Comparison of ENCODE assay signal across 9 mouse cellular contexts in genomic region chr5:136500307-136500871, GRCm38 (mm10).
A peak's percentile ranks its signal among the peaks of the same experiment; 100 is the strongest.
DNase-seq lines count a peak whose midpoint lies in the region; ATAC-seq lines count a peak whose summit lies in the region.
"Had no signal": no experiment of that assay in that cellular context is flagged by ENCODE, and none has a peak within 500 bp of the region (broad histone marks: within the 10 kb centered on the region; RNA-seq: fewer than 3 reads in every experiment).

No protein-coding gene starts in this region.

- H3K27ac ChIP-seq in intestine, embryonic 15.5 days, result no peak overlapping the region
- no peak overlapping the region for H3K27ac ChIP-seq in intestine, embryonic 16.5 days (ENCODE audit: low read length)
- H3K27ac ChIP-seq in heart, embryonic 11.5 days (ENCODE audit: low read depth, low read length), result peak overlapping the region; percentile 70

- 36% methylated on average over 6 of the region's 6 CpGs for WGBS in intestine, embryonic 15.5 days
- WGBS in intestine, embryonic 16.5 days, result 33% methylated on average over 6 of the region's 6 CpGs
- WGBS in heart, embryonic 11.5 days (ENCODE audit: insufficient replicate concordance), result 35% methylated on average over 6 of the region's 6 CpGs

- DNase-seq in 3T3-L1 (ENCODE audit: low read depth, low spot score), result peak; percentile 83
- DNase-seq in Muller cell, postnatal 12 days (ENCODE audit: inconsistent ontology term), result peak; percentile 47
- DNase-seq in ovary, postnatal 10 days (ENCODE audit: low spot score), result no peak
- no peak for DNase-seq in spleen, adult 12 weeks (ENCODE audit: low spot score)
- DNase-seq in urinary bladder, adult 18-20 months (ENCODE audit: low spot score in 2 of 2), result no peak
- DNase-seq: lung, adult 18-20 months had no signal

- peak; percentile 36; the same call in 1 of the 2 replicates for ATAC-seq in intestine, embryonic 15.5 days
- no peak for ATAC-seq in intestine, embryonic 16.5 days
- no peak for ATAC-seq in heart, embryonic 11.5 days (replicated peaks; ENCODE audit: insufficient number of reproducible peaks, low FRiP score, low TSS enrichment)

- peaks cover 41% of the 10 kb centered on the region for H3K4me1 ChIP-seq in intestine, embryonic 15.5 days (replicated peaks)
- peaks cover 31% of the 10 kb centered on the region for H3K4me1 ChIP-seq in intestine, embryonic 16.5 days (ENCODE audit: control insufficient read depth, insufficient read depth, low read length)
- peaks cover 64% of the 10 kb centered on the region for H3K4me1 ChIP-seq in heart, embryonic 11.5 days (ENCODE audit: control insufficient read depth, insufficient read depth, low read length)

- H3K27me3 ChIP-seq in intestine, embryonic 15.5 days (replicated peaks), result no peaks in the 10 kb centered on the region
- no peaks in the 10 kb centered on the region for H3K27me3 ChIP-seq in intestine, embryonic 16.5 days (replicated peaks; ENCODE audit: control insufficient read depth, insufficient read depth, low read length)
- H3K27me3 ChIP-seq in heart, embryonic 11.5 days (ENCODE audit: control insufficient read depth, insufficient read depth, low read length), result no peaks in the 10 kb centered on the region

- H3K36me3 ChIP-seq in intestine, embryonic 15.5 days, result no peaks in the 10 kb centered on the region
- no peaks in the 10 kb centered on the region for H3K36me3 ChIP-seq in intestine, embryonic 16.5 days (ENCODE audit: control insufficient read depth, insufficient read depth, low read length)
- H3K36me3 ChIP-seq in heart, embryonic 11.5 days (ENCODE audit: control insufficient read depth, insufficient read depth, low read length), result no peaks in the 10 kb centered on the region

- H3K9ac ChIP-seq in intestine, embryonic 15.5 days, result no peak overlapping the region
- H3K9ac ChIP-seq in intestine, embryonic 16.5 days (ENCODE audit: low read depth, low read length), result no peak overlapping the region
- no peak overlapping the region for H3K9ac ChIP-seq in heart, embryonic 11.5 days (ENCODE audit: low read depth, low read length)

- no peak overlapping the region for H3K4me2 ChIP-seq in intestine, embryonic 15.5 days (replicated peaks)
- H3K4me2 ChIP-seq in intestine, embryonic 16.5 days (ENCODE audit: low read depth, low read length), result no peak overlapping the region
- H3K4me2 ChIP-seq in heart, embryonic 11.5 days, result peak overlapping the region; percentile 2

- no peak overlapping the region for H3K4me3 ChIP-seq in intestine, embryonic 15.5 days (replicated peaks)
- H3K4me3 ChIP-seq in intestine, embryonic 16.5 days (ENCODE audit: low read length), result no peak overlapping the region
- no peak overlapping the region for H3K4me3 ChIP-seq in heart, embryonic 11.5 days (ENCODE audit: low read depth, low read length)

- no peaks in the 10 kb centered on the region for H3K9me3 ChIP-seq in intestine, embryonic 15.5 days
- no peaks in the 10 kb centered on the region for H3K9me3 ChIP-seq in intestine, embryonic 16.5 days (ENCODE audit: control insufficient read depth, low read length)
- H3K9me3 ChIP-seq in heart, embryonic 11.5 days (replicated peaks; ENCODE audit: control insufficient read depth, low read length), result no peaks in the 10 kb centered on the region

Comparison
In these comparisons a context has a peak if more than half of its experiments do, and no peak if none do; other contexts are left out.
1. DNase-seq: peak in 3T3-L1 (single experiment) and Muller cell, postnatal 12 days (single experiment); none in ovary, postnatal 10 days (single experiment), spleen, adult 12 weeks (single experiment) and urinary bladder, adult 18-20 months (0 of 2).